Mouse (Mus musculus) MEL (cell line): Measurements from ENCODE around the gene Cnksr1.

Experiments
- GABPA ChIP-seq: IDR thresholded peaks from 2 replicates; pipeline ENCODE4 v1.6.1; 2012; ENCODE audit warnings: low read depth, mild to moderate bottlenecking, inconsistent platforms, low read length, improper control_type of control experiment, moderate library complexity
- GATA1 ChIP-seq: IDR thresholded peaks from 2 replicates; pipeline ENCODE4 v1.6.1; 2011; ENCODE audit warnings: low read depth, low read length, improper control_type of control experiment
- HCFC1 ChIP-seq: IDR thresholded peaks from 2 replicates; pipeline ENCODE4 v1.6.1; 2012; ENCODE audit warnings: low read depth, mild to moderate bottlenecking, inconsistent platforms, low read length, improper control_type of control experiment, moderate library complexity
- POLR2A ChIP-seq, 2 experiments: IDR thresholded peaks; 2 replicates each; pipeline ENCODE4 v1.6.1; 2011 to 2012; ENCODE audit warnings: low read length in 2 of 2, mild to moderate bottlenecking in 2 of 2, control low read depth in 1 of 2, improper control_type of control experiment in 1 of 2, low read depth in 1 of 2, moderate library complexity in 1 of 2; ENCODE audit not compliant: control insufficient read depth in 1 of 2, insufficient read depth in 1 of 2, poor library complexity in 1 of 2
- USF1 ChIP-seq: IDR thresholded peaks from 2 replicates; pipeline ENCODE4 v1.6.1; 2014; ENCODE audit warnings: low read depth, mild to moderate bottlenecking, inconsistent platforms, low read length, improper control_type of control experiment, moderate library complexity
- USF2 ChIP-seq, 2 experiments: IDR thresholded peaks; 2 replicates each; pipeline ENCODE4 v1.6.1; 2011 to 2012; ENCODE audit warnings: improper control_type of control experiment in 2 of 2, low read length in 2 of 2, borderline replicate concordance in 1 of 2, inconsistent platforms in 1 of 2, low read depth in 1 of 2, mild to moderate bottlenecking in 1 of 2; ENCODE audit not compliant: insufficient read depth in 1 of 2

- TF ChIP-seq USF2 (IDR thresholded peaks at IDR 0.05; ENCODE audit: borderline replicate concordance in 1 of 2, insufficient read depth in 1 of 2, low read depth in 1 of 2, low read length in 2 of 2): no peak
- no peak for TF ChIP-seq USF1
- TF ChIP-seq GABPA: no peak
- TF ChIP-seq HCFC1: no peak
- no peak for TF ChIP-seq GATA1
- TF ChIP-seq POLR2A (IDR thresholded peaks at IDR 0.05; ENCODE audit: control insufficient read depth in 1 of 2, insufficient read depth in 1 of 2, low read depth in 1 of 2, low read length in 2 of 2, poor library complexity in 1 of 2): no peak
These were observed 27.8 kb upstream of the Cnksr1 start for GRCm38 (mm10) chr4:134265860-134266585.
